Mouse (Mus musculus) layer of hippocampus, adult 8-10 months (tissue): ENCODE measurements at regions not wholly inside any gene's neighbourhood (a gene's known extent, or its start where the extent isn't known, plus 50 kb on each side); places are given as distances from the start of the nearest gene placed in this dataset.
A peak's percentile ranks its signal among the peaks of the same experiment; 100 is the strongest.

Source experiments
- DNase-seq, 2 experiments: peaks; one replicate each; pipeline ENCODE4 v3.0.0; 2022; ENCODE audit warnings: low spot score in 2 of 2

DNA sequence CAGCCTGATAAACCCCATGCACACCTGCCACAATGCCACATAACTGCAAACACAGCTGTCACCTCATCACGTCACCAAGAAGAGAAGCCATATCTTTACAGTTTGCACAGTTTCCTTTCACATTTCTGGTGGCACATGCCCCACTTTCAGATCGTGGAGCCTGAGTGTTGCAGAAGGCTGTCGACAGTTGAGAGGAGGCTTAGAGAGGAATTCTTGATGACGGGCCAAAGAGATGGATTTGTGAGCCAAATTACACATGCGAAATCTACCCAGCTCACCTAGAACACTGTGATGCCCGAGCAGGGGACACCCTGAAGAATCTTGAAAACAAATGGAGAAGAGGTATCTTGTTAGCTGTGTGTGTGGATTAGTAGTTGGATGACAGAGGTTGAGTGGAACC, 77.4 kb downstream of the Cmpk2 start:
- DNase-seq = no peak

DNA sequence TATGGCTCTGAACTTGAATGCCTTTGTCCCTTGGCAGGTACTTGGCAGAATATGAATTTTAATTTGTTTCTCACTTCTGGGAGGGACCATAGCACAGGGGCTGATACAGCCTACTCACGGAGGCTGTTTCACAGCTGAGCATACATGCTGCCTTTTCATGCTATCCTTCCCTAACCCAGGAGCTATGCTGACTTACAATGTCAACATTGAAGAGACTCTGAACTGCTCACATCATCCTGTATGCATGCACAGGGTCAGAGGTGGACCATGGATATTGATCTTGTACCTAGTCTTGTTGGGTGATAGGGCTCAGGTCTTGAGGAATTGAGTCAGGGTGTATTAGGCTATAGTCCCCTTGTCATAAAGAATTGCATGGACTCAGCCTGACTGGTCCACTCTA, 74.5 kb downstream of the Cmpk2 start:
- DNase-seq = no peak

DNA sequence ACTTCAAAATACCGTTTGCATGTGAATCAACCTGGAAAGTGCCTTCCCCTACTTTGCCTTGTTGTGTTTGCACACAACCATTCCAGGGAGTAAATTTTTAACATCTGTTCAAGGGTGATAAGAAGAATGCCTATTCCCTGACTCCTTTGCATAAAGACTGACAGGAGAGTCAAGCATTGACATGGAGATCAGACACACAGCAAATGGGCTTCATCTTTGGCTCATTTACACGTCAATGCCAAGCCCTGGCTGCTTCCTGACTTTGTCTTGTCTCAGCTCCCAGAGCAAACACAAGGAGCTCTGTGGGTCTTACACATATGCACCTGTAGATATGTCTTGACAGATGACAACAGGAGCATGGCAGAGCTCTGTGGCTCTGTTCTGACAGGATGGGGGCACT, 73.4 kb downstream of the Cmpk2 start:
- no peak for DNase-seq

DNA sequence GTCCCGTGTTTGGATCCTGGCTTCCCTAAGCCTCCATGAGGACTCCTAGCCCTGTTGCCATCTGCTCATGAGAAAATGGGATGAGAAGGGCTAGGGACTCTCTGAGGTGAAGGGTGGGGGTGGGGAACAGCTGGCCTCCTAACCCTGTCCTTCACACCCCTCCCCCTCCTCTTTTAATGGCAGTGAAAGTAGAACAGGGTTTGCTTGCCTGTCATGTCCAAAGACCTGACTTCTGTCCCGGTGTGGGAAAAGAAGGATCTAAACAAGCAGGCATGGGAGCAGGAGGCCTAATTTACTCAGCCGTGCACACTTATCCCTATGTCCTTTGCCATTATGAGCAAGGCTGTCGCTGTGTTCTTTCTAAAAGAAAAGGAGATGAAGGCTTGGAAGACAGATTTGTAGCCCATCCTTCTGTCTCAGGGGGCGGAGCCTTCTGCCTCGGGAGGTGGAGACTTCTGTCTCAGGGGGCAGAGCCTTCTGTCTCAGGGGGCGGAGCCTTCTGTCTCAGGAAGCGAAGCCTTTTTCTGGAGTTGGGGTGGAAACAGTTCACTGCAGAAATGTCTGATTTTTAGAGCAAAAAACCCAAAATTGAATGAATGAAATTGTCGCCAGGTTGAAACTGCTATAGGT, 66.4 kb downstream of the Cmpk2 start:
- no peak for DNase-seq

DNA sequence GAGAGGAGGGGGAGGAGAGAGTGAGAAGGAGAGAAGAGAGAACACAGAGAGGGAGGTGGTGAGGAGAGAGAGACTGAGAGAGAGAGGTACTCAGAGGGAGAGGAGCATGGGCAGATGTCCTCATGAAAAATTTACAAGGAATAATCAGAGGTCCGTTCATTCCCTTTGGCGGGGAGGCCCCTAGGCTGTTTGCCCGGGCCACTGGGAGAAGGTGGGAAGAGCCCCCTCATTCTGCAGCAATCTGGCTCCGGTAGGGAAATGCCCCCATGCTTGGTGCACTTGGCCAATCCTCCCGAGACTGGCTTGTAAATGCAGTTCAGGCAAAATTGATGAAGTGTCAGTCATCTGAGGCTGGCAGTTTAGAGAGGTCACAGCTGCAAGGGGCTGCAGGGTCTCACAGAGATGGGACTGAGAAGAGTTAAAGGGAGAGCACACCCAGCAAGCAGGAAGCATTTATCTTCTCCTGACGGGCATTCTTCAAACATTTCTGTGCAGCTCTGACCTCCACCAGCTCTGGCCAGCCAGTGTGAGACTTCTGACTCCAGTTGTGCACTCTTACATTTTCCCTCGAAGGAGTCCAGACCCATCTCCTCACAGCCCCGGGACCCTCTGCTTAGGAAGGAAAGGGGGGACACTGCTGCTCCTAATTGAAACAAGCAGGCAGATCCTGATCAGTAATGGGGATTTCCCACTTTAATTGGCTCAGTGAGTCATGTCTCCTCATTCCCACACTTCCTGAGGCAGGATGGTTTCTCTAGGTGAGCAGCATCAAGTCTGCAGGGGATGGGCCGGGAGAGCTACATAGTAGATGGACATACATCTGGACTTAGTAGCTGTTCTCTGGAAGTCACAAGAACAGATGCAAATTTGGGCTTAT, 65.5 kb downstream of the Cmpk2 start:
- DNase-seq = no peak

DNA sequence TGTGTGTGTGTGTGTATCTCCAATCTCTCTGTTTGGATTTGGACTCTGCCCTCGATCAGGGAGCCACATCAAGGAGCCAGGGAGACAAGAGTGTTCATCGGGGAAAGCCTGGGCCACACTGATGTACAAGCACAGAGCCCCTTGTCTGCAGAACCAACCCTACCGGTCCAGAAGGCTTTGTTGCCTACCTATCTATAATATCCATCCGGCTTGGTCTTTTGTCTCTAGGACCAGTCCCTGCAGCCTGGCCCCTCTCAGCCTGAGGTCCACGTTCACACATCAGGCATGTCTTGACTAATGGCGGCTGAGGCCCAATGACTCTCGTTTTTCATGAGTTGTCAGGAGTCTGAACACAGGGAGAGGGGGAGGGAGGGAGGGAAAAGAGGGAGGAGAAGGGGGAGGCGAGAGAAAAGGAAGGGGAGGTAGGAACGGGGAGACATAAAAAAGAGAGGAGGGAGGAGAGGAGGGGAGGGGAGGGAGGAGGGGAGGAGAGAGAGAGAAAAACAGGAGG, 64.7 kb downstream of the Cmpk2 start:
- no peak for DNase-seq

DNA sequence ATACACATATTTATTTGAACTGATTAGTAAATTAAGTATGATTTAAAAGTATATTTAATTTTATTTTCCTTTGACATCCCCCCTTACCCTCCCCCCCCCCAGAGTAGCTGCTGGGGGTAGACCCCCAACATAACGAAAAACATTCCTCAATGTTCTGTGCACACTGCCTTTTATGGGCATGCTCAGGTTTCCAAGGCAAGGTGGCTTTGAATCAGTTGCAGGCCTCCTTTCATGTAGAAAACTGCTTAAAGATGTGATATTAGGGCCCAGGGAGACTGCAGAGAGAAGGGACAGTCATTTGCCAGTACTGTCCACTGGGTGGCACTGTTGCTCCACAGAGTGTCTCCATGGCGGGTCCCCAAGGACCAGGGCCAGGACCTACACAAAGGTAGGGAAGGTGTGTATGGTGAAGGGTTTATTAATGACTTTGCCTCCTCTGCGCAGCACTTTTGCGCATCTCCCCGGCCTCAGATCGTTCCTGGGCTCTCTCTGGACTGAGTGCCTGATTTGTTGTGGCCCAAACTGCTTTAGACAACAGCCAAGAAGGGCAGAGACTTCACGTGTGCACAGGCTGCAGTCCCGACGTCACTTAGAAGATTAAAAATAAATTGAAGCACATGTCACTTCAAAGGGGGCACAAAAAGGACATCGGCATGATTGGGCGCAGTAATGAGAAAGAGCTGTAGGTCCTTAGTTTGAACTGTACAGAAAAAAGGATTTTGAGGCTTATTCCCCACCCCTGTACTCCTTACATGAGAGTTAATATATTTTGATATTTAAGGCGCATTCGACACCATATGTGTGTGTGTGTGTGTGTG, 64.0 kb downstream of the Cmpk2 start:
- peak; percentile 38 to 81 for DNase-seq

DNA sequence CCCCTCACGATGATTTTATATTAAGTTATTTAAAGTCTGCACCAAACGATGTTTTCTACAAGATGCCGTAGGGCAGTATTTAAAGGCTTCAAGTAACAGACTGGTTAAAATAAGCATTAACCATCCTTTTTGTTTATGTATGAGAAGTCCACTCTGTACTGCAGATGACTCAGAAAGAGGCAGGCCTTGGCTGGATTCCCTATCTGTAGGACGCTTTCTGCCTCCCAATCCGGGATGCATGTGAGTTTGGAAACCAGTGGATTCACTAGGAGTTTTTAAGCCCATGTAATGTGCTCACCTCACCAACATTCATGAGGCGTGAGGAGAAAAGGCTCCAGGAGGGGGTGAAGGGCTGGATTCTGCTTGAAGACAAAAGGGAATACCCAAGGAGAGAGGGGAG, 63.1 kb downstream of the Cmpk2 start:
- no peak for DNase-seq
